12 mouse cellular contexts compared by ENCODE assay signal in genomic region chr9:61216012-61216770, GRCm38 (mm10).
A peak's percentile ranks its signal among the peaks of the same experiment; 100 is the strongest.
DNase-seq lines count a peak whose midpoint lies in the region; ATAC-seq and TF ChIP-seq lines count a peak whose summit lies in the region.
"Had no signal": no experiment of that assay in that cellular context is flagged by ENCODE, and none has a peak within 500 bp of the region (broad histone marks: within the 10 kb centered on the region; RNA-seq: fewer than 3 reads in every experiment).

No protein-coding gene starts in this region.

- H3K4me2 ChIP-seq in hindbrain, postnatal 0 days (ENCODE audit: low read depth, low read length), result no peak overlapping the region
- no peak overlapping the region for H3K4me2 ChIP-seq in liver, embryonic 12.5 days
- H3K4me2 ChIP-seq: heart, embryonic 15.5 days; lung, embryonic 14.5 days had no signal

- H3K9me3 ChIP-seq in hindbrain, postnatal 0 days (ENCODE audit: low read length), result no peaks in the 10 kb centered on the region
- no peaks in the 10 kb centered on the region for H3K9me3 ChIP-seq in midbrain, embryonic 10.5 days (replicated peaks)
- H3K9me3 ChIP-seq in liver, embryonic 12.5 days (replicated peaks), result no peaks in the 10 kb centered on the region
- H3K9me3 ChIP-seq: G1E; heart, embryonic 15.5 days had no signal

- H3K4me1 ChIP-seq in hindbrain, postnatal 0 days (ENCODE audit: insufficient read depth, low read length), result peaks cover 6% of the 10 kb centered on the region; the same call in 1 of the 2 replicates
- peaks cover 28% of the 10 kb centered on the region for H3K4me1 ChIP-seq in midbrain, embryonic 10.5 days
- H3K4me1 ChIP-seq in liver, embryonic 12.5 days, result no peaks in the 10 kb centered on the region

- no peaks in the 10 kb centered on the region for H3K27me3 ChIP-seq in hindbrain, postnatal 0 days (ENCODE audit: insufficient read depth, low read length)
- peaks cover 44% of the 10 kb centered on the region for H3K27me3 ChIP-seq in midbrain, embryonic 10.5 days (ENCODE audit: low read depth, poor library complexity, severe bottlenecking)
- 0 out of 2 replicates have a peak, but pooled peaks cover 18% of the 10 kb centered on the region for H3K27me3 ChIP-seq in liver, embryonic 12.5 days (replicated peaks)

- WGBS in hindbrain, postnatal 0 days, result 45% methylated on average over 13 of the region's 13 CpGs
- WGBS in midbrain, embryonic 10.5 days, result 74% methylated on average over 13 of the region's 13 CpGs
- 64% methylated on average over 13 of the region's 13 CpGs for WGBS in liver, embryonic 12.5 days (ENCODE audit: insufficient replicate concordance)

- no peak for TF ChIP-seq CTCF in hindbrain, postnatal 0 days (IDR thresholded peaks at IDR 0.05; ENCODE audit: low read depth)

- no peak overlapping the region for H3K4me3 ChIP-seq in hindbrain, postnatal 0 days (ENCODE audit: low read length)
- H3K4me3 ChIP-seq in midbrain, embryonic 10.5 days, result no peak overlapping the region
- no peak overlapping the region for H3K4me3 ChIP-seq in liver, embryonic 12.5 days
- H3K4me3 ChIP-seq: heart, embryonic 15.5 days had no signal

- H3K36me3 ChIP-seq in hindbrain, postnatal 0 days (ENCODE audit: insufficient read depth, low read length), result no peaks in the 10 kb centered on the region
- H3K36me3 ChIP-seq in midbrain, embryonic 10.5 days, result no peaks in the 10 kb centered on the region
- no peaks in the 10 kb centered on the region for H3K36me3 ChIP-seq in liver, embryonic 12.5 days
- H3K36me3 ChIP-seq: G1E; heart, embryonic 15.5 days had no signal

- ATAC-seq in hindbrain, postnatal 0 days, result peak; percentile 90
- ATAC-seq in liver, embryonic 12.5 days, result no peak

- peak; percentile 29 for DNase-seq in CD4-positive, CD25-positive, alpha-beta regulatory T cell, adult 2 months (ENCODE audit: low read depth, low spot score)
- DNase-seq in brain, adult 2 months (ENCODE audit: low read depth, low spot score), result peak; percentile 26
- peak; percentile 70 for DNase-seq in hindbrain, postnatal 0 days (ENCODE audit: low spot score)
- DNase-seq in midbrain, embryonic 10.5 days (ENCODE audit: low spot score), result no peak
- no peak for DNase-seq in layer of hippocampus, adult 8-10 months (ENCODE audit: low spot score in 2 of 2)
- no peak for DNase-seq in embryo, embryonic 9.5 days (ENCODE audit: extremely low spot score)
- no peak for DNase-seq in layer of hippocampus, adult 11-12 months (ENCODE audit: low spot score)
- DNase-seq: adrenal gland, postnatal 25 days; lung, embryonic 14.5 days had no signal

- no peak overlapping the region for H3K27ac ChIP-seq in hindbrain, postnatal 0 days
- peak overlapping the region; percentile 55 for H3K27ac ChIP-seq in midbrain, embryonic 10.5 days (replicated peaks)
- no peak overlapping the region for H3K27ac ChIP-seq in liver, embryonic 12.5 days

- no peak overlapping the region for H3K9ac ChIP-seq in hindbrain, postnatal 0 days (replicated peaks; ENCODE audit: low read length)
- no peak overlapping the region for H3K9ac ChIP-seq in liver, embryonic 12.5 days
- H3K9ac ChIP-seq: heart, embryonic 15.5 days; lung, embryonic 14.5 days had no signal

Comparison
In these comparisons a context has a peak if more than half of its experiments do, and no peak if none do; other contexts are left out.
1. DNase-seq: peak in CD4-positive, CD25-positive, alpha-beta regulatory T cell, adult 2 months (single experiment), brain, adult 2 months (single experiment) and hindbrain, postnatal 0 days (single experiment); none in midbrain, embryonic 10.5 days (single experiment), layer of hippocampus, adult 8-10 months (0 of 2), embryo, embryonic 9.5 days (single experiment) and layer of hippocampus, adult 11-12 months (single experiment).